Mouse (Mus musculus) spleen, adult 12 weeks (tissue): ENCODE results near the gene Rhod.
A peak's percentile ranks its signal among the peaks of the same experiment; 100 is the strongest.

Source experiments
- DNase-seq: peaks from one replicate; pipeline ENCODE4 v3.0.0; 2022; ENCODE audit warnings: low spot score

Rhod gene

GRCm38 (mm10) chr19:4450666-4451065 is 11.4 kb upstream of the Rhod start:
- no peak for DNase-seq

GRCm38 (mm10) chr19:4449230-4449629 is 10.0 kb upstream of the Rhod start:
- DNase-seq, result no peak

- DNase-seq, result no peak
Measured at GRCm38 (mm10) chr19:4447445-4447844, 8.2 kb upstream of the Rhod start.

GRCm38 (mm10) chr19:4446661-4447420 is 7.6 kb upstream of the Rhod start:
- no peak for DNase-seq

GRCm38 (mm10) chr19:4442408-4442807 is 3.2 kb upstream of the Rhod start:
- DNase-seq, result peak; percentile 53

- DNase-seq, result no peak
Measured at GRCm38 (mm10) chr19:4441621-4442161, 2.5 kb upstream of the Rhod start.

GRCm38 (mm10) chr19:4441090-4441591 is 1.9 kb upstream of the Rhod start:
- DNase-seq, result peak; percentile 47

GRCm38 (mm10) chr19:4440222-4440621 is 990 bp upstream of the Rhod start:
- no peak for DNase-seq

GRCm38 (mm10) chr19:4438791-4439160 is 456 bp downstream of the Rhod start:
- no peak for DNase-seq

- no peak for DNase-seq
Measured at GRCm38 (mm10) chr19:4437886-4438285, 1.3 kb downstream of the Rhod start.

- DNase-seq, result no peak
Measured at GRCm38 (mm10) chr19:4436254-4436653, 3.0 kb downstream of the Rhod start.

- no peak for DNase-seq
Measured at GRCm38 (mm10) chr19:4434999-4435398, 4.2 kb downstream of the Rhod start.

GRCm38 (mm10) chr19:4433756-4434155 is 5.5 kb downstream of the Rhod start:
- DNase-seq, result no peak

GRCm38 (mm10) chr19:4430091-4430620 is 9.1 kb downstream of the Rhod start:
- no peak for DNase-seq

GRCm38 (mm10) chr19:4425610-4426366 is 13.4 kb downstream of the Rhod start:
- DNase-seq, result no peak

- DNase-seq, result no peak
Measured at GRCm38 (mm10) chr19:4423021-4423420, 16.2 kb downstream of the Rhod start.

- no peak for DNase-seq
Measured at GRCm38 (mm10) chr19:4422581-4422980, 16.7 kb downstream of the Rhod start.

GRCm38 (mm10) chr19:4420153-4420910 is 18.9 kb downstream of the Rhod start:
- no peak for DNase-seq

- no peak for DNase-seq
Measured at GRCm38 (mm10) chr19:4419711-4420110, 19.5 kb downstream of the Rhod start.

- DNase-seq, result no peak
Measured at GRCm38 (mm10) chr19:4417713-4418112, 21.5 kb downstream of the Rhod start.

- peak; percentile 46 for DNase-seq
Measured at GRCm38 (mm10) chr19:4417183-4417582, 22.0 kb downstream of the Rhod start.

GRCm38 (mm10) chr19:4414631-4415030 is 24.6 kb downstream of the Rhod start:
- DNase-seq, result no peak
